29 mouse cellular contexts compared by ENCODE assay signal in the genomic region with DNA sequence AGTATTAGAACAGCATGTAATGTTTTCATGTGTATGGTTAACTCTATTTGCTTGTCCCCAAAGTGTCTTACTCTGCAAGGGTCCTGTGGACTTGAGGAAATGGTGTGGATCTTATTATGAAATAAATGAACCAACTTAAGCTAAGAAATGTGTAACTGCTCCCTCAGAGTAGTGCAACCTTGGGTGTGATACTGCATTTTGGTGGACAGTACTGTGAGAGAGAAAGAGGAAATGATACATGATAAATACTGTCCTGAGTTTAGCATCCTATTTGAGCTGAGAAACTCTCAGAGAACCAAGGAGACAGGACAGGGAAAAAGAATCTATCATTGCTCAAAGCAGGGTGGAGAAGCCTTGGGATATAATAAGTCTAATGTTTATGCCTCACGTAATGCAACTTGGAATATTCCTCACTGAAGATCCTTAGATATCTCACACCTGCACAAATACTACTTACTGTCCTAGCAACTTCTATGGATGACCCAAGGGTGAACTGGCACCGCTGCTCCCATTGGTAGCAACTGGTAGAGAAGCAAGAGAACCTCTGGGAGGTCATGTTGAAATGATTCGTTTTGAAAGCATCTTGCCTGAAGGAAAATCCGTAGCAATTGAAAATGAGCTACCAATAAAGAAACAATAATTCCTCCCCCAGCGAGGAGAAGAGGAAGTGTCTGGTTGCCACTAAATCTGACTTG. TPM values are rescaled to one million over a fixed set of nuclear protein-coding genes. Genes with fewer than 3 reads are reported as not detected.
A peak's percentile ranks its signal among the peaks of the same experiment; 100 is the strongest.
DNase-seq lines count a peak whose midpoint lies in the region; ATAC-seq and TF ChIP-seq lines count a peak whose summit lies in the region.
"Had no signal": no experiment of that assay in that cellular context is flagged by ENCODE, and none has a peak within 500 bp of the region (broad histone marks: within the 10 kb centered on the region; RNA-seq: fewer than 3 reads in every experiment).

No protein-coding gene starts in this region.

- H3K9ac ChIP-seq in liver, postnatal 0 days (replicated peaks) = no peak overlapping the region
- H3K9ac ChIP-seq in kidney, embryonic 16.5 days (replicated peaks; ENCODE audit: low read length) = no peak overlapping the region
- H3K9ac ChIP-seq: forebrain, embryonic 13.5 days; heart, embryonic 15.5 days; hindbrain, embryonic 14.5 days; liver, embryonic 13.5 days; midbrain, embryonic 12.5 days had no signal

- peaks cover 4% of the 10 kb centered on the region; the same call in 1 of the 2 replicates for H3K4me1 ChIP-seq in liver, postnatal 0 days (ENCODE audit: insufficient read depth)
- H3K4me1 ChIP-seq in kidney, embryonic 16.5 days (ENCODE audit: insufficient read depth, low read length) = no peaks in the 10 kb centered on the region
- H3K4me1 ChIP-seq: heart, embryonic 10.5 days; liver, embryonic 13.5 days; midbrain, embryonic 12.5 days had no signal

- peak overlapping the region; percentile 62; the same call in 1 of the 2 replicates for H3K27ac ChIP-seq in liver, postnatal 0 days (ENCODE audit: low read depth)
- H3K27ac ChIP-seq in kidney, embryonic 16.5 days (ENCODE audit: low read length) = no peak overlapping the region
- H3K27ac ChIP-seq: forebrain, embryonic 13.5 days; heart, embryonic 10.5 days; heart, embryonic 15.5 days; hindbrain, embryonic 14.5 days; kidney, postnatal 0 days; liver, embryonic 13.5 days; midbrain, embryonic 12.5 days had no signal

- no peaks in the 10 kb centered on the region for H3K36me3 ChIP-seq in liver, postnatal 0 days (replicated peaks; ENCODE audit: insufficient read depth, low read length)
- H3K36me3 ChIP-seq in kidney, embryonic 16.5 days (ENCODE audit: insufficient read depth, low read length) = no peaks in the 10 kb centered on the region
- H3K36me3 ChIP-seq: G1E; heart, embryonic 10.5 days; heart, embryonic 15.5 days; liver, embryonic 13.5 days; midbrain, embryonic 12.5 days had no signal

- no peak for TF ChIP-seq EP300 in liver, postnatal 0 days (IDR thresholded peaks at IDR 0.05; ENCODE audit: low read depth)

- H3K27me3 ChIP-seq in liver, postnatal 0 days (ENCODE audit: insufficient read depth, low read length) = no peaks in the 10 kb centered on the region
- no peaks in the 10 kb centered on the region for H3K27me3 ChIP-seq in kidney, embryonic 16.5 days (ENCODE audit: insufficient read depth, low read length)
- H3K27me3 ChIP-seq: forebrain, embryonic 13.5 days; heart, embryonic 15.5 days; liver, embryonic 13.5 days; midbrain, embryonic 12.5 days had no signal

- no peak for DNase-seq in liver, postnatal 0 days
- no peak for DNase-seq in liver
- peak; percentile 2 for DNase-seq in T-cell, adult 2 months (ENCODE audit: low spot score)
- peak; percentile 75 for DNase-seq in gonadal fat pad, adult 2 months (ENCODE audit: low read depth)
- DNase-seq in urinary bladder, postnatal 14 days (ENCODE audit: low spot score) = no peak
- DNase-seq: adrenal gland, postnatal 10 days; cerebellum, postnatal 10 days; gastrocnemius, postnatal 10 days; heart, adult 11 months; kidney, adult 18-20 months; kidney, postnatal 4 days; layer of hippocampus, postnatal 36 days; left cerebral cortex, postnatal 4 days; liver, embryonic 13.5 days; lung, adult 2 months; lung, postnatal 10 days; thymus, adult 2 months; thymus, postnatal 36 days had no signal

- H3K4me3 ChIP-seq in liver, postnatal 0 days (ENCODE audit: low read depth, low read length) = no peak overlapping the region
- H3K4me3 ChIP-seq in kidney, embryonic 16.5 days (ENCODE audit: low read length) = no peak overlapping the region

- no peak for ATAC-seq in liver, postnatal 0 days
- peak; percentile 28 for ATAC-seq in megakaryocyte progenitor cell, adult 5-6 weeks (replicated peaks; ENCODE audit: poor library complexity)
- ATAC-seq in kidney, embryonic 16.5 days (ENCODE audit: low FRiP score, low TSS enrichment) = no peak
- no peak for ATAC-seq in inflammation-experienced regulatory T-cells, adult 6 months

- H3K4me2 ChIP-seq in liver, postnatal 0 days (ENCODE audit: low read depth, low read length) = 0 out of 2 replicates have a peak overlapping the region, but pooled peaks have one; percentile 67
- no peak overlapping the region for H3K4me2 ChIP-seq in kidney, embryonic 16.5 days (replicated peaks; ENCODE audit: low read depth, low read length)

- H3K9me3 ChIP-seq in liver, postnatal 0 days (ENCODE audit: low read length) = no peaks in the 10 kb centered on the region
- H3K9me3 ChIP-seq in kidney, embryonic 16.5 days (ENCODE audit: low read length) = no peaks in the 10 kb centered on the region
- H3K9me3 ChIP-seq: forebrain, embryonic 13.5 days; G1E; heart, embryonic 10.5 days; heart, embryonic 15.5 days; liver, embryonic 13.5 days; midbrain, embryonic 12.5 days had no signal

- WGBS in liver, postnatal 0 days (ENCODE audit: insufficient replicate concordance) = 37% methylated on average over 5 of the region's 5 CpGs
- WGBS in kidney, embryonic 16.5 days = 65% methylated on average over 5 of the region's 5 CpGs

- no peak for TF ChIP-seq CTCF in liver, postnatal 0 days (IDR thresholded peaks at IDR 0.05; ENCODE audit: low read depth)

RNA-seq across cellular contexts. Expression of gene Spef2, which starts 1.1 kb away (rescaled TPM):
- 0.12 and 0.20 TPM in 2 replicates for polyA plus RNA-seq in liver, postnatal 0 days (2015; fragmentation: Nextera tagmentation; extraction: Ambion mirVana)
- polyA plus RNA-seq in gonadal fat pad, adult 2 months (2012; rRNA removed) = 0.27 and 0.38 TPM in 2 replicates
- total RNA-seq in megakaryocyte progenitor cell, adult 5-6 weeks (2015) = 0.32 and 1.0 TPM in 2 replicates
- 0.12 and 0.37 TPM in 2 replicates for total RNA-seq in megakaryocyte progenitor cell, adult 5-6 weeks (2017)
- 0.17 and 0.39 TPM in 2 replicates for polyA plus RNA-seq in kidney, embryonic 16.5 days (2015; fragmentation: Nextera tagmentation; extraction: Ambion mirVana)
- polyA plus RNA-seq in inflammation-experienced regulatory T-cells, adult 6 months (2017; shearing (Covaris generic)) = 1 to 10 TPM; 1.3 to 2.5 (median 1.8) TPM
- polyA plus RNA-seq: erythroblast, embryonic 14.5 days; G1E had no signal

Comparison
In these comparisons a context has a peak if more than half of its experiments do, and no peak if none do; other contexts are left out.
1. DNase-seq: peak in T-cell, adult 2 months (single experiment) and gonadal fat pad, adult 2 months (single experiment); none in liver, postnatal 0 days (single experiment), liver (single experiment) and urinary bladder, postnatal 14 days (single experiment).